Mouse (Mus musculus): ENCODE data around the gene Lclat1. TPM values are rescaled to one million over a fixed set of nuclear protein-coding genes. Genes with fewer than 3 reads are reported as not detected.

Gene Lclat1
- polyA plus RNA-seq, 1 experiment from 2014 or later, result 54.6 TPM

DNA sequence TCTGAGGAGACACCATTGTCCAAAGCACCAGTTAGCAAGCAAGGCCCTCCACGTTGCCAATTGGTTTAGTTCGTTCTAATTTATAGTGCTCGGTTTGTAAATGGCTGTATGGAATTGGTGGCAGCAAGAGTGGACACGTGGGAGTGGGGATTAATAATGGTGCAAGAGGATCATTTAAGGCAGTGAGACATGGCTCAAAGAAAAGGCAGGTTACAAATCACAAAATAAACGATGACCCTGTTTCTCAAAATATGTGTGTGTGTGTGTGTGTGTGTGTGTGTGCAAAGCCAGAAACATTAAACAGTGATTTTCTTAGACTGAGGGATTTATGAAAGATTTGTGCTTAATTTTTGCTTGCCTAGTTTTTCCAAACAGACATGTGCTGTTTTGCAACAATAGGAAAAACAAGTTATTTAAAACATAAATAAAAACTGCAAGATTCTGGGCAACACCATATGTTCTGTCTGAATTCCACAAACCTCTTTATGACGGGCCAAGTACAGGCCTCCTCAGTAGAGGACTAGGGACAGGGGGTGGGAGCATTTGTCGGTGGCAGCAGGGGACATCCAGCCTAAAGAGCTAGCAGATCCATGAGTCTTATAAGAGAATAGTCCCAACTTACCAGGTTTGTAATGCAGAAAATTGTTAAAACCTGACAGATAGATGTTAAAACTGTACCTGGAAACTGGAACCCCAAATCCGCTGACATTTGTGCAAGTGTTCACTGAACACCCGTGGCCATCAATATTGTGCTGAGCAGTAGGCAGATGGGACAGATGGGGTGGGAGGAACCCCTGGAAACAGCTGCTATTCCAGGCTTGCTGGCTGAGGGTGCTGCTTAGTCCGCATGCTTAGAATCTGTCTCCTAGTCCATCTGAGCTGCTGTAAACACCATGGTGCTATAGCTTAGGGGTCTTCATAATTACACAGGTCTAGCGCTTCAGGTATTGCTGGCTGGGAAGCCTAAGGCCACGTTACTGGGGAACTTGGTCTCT, 15.4 kb upstream of the Lclat1 start:
- WGBS, result 83% methylated on average over 12 of the region's 12 CpGs
- H3K4me2 ChIP-seq (ENCODE audit: low read length), result no peak overlapping the region
- no peaks in the 10 kb centered on the region for H3K36me3 ChIP-seq (ENCODE audit: control insufficient read depth, insufficient read depth, low read length)
- H3K9me3 ChIP-seq (ENCODE audit: control insufficient read depth, low read length), result no peaks in the 10 kb centered on the region
- no peaks in the 10 kb centered on the region for H3K27me3 ChIP-seq (ENCODE audit: control insufficient read depth, insufficient read depth, low read length)
- peaks cover 2 to 8% of the 10 kb centered on the region in 2 experiments for H3K4me1 ChIP-seq (ENCODE audit: control insufficient read depth in 2 of 2, insufficient read depth in 2 of 2, low read length in 2 of 2)
- H3K27ac ChIP-seq (replicated peaks in 1 of 2; ENCODE audit: control insufficient read depth in 1 of 2, insufficient read depth in 1 of 2, low read depth in 2 of 2, low read length in 2 of 2), result peak overlapping the region in 1 of 2 experiments; percentile 26; a peak in 1 of 4 replicates
- ATAC-seq (ENCODE audit: insufficient number of reproducible peaks, insufficient read depth, low FRiP score, low read depth), result no peak
- no peak overlapping the region for H3K4me3 ChIP-seq (ENCODE audit: control insufficient read depth in 1 of 2, insufficient read depth in 1 of 2, low read depth in 1 of 2, low read length in 2 of 2)
- H3K9ac ChIP-seq (ENCODE audit: low read length), result no peak overlapping the region

DNA sequence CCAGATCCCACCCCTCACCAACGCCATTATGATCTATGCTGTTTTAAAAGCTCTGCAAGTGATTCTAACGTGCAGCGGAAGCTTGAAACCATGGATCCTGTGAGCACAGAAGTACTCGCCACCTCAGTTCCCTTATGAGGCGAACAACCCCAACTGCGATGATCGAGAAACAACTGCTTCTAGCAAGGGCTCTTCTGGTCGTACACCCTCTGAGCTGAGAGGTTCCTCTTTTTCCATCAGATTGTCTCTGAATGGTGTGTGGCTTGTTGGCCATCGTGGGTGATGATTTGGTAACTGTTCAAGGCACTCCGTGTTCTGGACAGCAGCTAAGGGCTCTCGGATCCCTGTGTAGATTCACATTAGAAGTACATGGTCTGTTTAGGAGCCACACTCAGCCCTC, 12.7 kb upstream of the Lclat1 start:
- Histone ChIP-seq H3K36me3 (ENCODE audit: control insufficient read depth, insufficient read depth, low read length) (no peaks in the 10 kb centered on the region), H3K4me3 (ENCODE audit: control insufficient read depth in 1 of 2, insufficient read depth in 1 of 2, low read depth in 1 of 2, low read length in 2 of 2) (no peak overlapping the region), H3K4me1 (ENCODE audit: control insufficient read depth in 2 of 2, insufficient read depth in 2 of 2, low read length in 2 of 2) (no peaks in the 10 kb centered on the region), H3K27me3 (ENCODE audit: control insufficient read depth, insufficient read depth, low read length) (no peaks in the 10 kb centered on the region), H3K27ac (replicated peaks in 1 of 2; ENCODE audit: control insufficient read depth in 1 of 2, insufficient read depth in 1 of 2, low read depth in 2 of 2, low read length in 2 of 2) (no peak overlapping the region), H3K9me3 (ENCODE audit: control insufficient read depth, low read length) (no peaks in the 10 kb centered on the region), H3K4me2 (ENCODE audit: low read length) (no peak overlapping the region), H3K9ac (ENCODE audit: low read length) (no peak overlapping the region)
- no peak for ATAC-seq (ENCODE audit: insufficient number of reproducible peaks, insufficient read depth, low FRiP score, low read depth)
- 86% methylated on average over 11 of the region's 11 CpGs for WGBS

DNA sequence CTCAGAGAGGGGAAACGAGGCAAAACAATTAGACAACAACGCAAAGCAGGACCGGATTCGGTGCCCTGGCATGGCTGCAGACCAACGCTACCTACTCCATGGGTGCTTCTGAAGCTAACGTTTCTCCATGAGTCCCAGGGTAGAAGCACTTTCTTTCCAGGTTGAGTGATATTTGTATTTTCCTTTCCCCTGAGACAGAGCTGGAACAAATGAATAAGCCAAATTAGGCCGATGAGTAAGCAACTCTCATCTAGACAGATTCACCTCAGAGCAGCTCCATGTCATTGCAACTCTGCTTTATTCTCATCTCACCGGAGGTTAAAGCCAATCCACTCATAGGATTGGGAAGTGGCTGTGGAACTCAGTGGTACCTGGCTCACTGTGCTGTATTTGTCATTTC, 12.2 kb upstream of the Lclat1 start:
- Histone ChIP-seq H3K9me3 (ENCODE audit: control insufficient read depth, low read length) (no peaks in the 10 kb centered on the region), H3K27ac (replicated peaks in 1 of 2; ENCODE audit: control insufficient read depth in 1 of 2, insufficient read depth in 1 of 2, low read depth in 2 of 2, low read length in 2 of 2) (no peak overlapping the region), H3K4me1 (ENCODE audit: control insufficient read depth in 2 of 2, insufficient read depth in 2 of 2, low read length in 2 of 2) (no peaks in the 10 kb centered on the region), H3K4me2 (ENCODE audit: low read length) (no peak overlapping the region), H3K27me3 (ENCODE audit: control insufficient read depth, insufficient read depth, low read length) (no peaks in the 10 kb centered on the region), H3K36me3 (ENCODE audit: control insufficient read depth, insufficient read depth, low read length) (no peaks in the 10 kb centered on the region), H3K4me3 (ENCODE audit: control insufficient read depth in 1 of 2, insufficient read depth in 1 of 2, low read depth in 1 of 2, low read length in 2 of 2) (no peak overlapping the region), H3K9ac (ENCODE audit: low read length) (no peak overlapping the region)
- 88% methylated on average over 8 of the region's 8 CpGs for WGBS
- ATAC-seq (ENCODE audit: insufficient number of reproducible peaks, insufficient read depth, low FRiP score, low read depth), result no peak

DNA sequence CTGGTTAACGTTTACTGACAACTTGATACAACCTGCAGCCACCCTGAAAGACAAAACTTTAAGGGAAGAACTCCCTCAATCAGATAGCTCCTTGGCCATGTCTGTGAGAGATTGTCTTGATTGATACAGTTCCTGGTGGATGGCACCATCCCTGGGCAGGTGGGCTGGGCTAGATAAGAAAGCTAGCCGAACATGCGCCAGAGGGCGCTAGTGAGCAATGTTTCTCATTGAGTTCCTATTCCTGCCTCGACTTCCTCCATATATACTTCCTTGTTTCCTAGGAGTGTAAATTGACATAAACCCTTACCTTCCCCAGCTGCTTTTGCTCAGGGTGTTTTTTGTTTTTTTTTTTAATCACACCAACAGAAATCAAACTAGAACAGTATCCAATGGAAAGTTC, 11.3 kb upstream of the Lclat1 start:
- Histone ChIP-seq H3K27ac (replicated peaks in 1 of 2; ENCODE audit: control insufficient read depth in 1 of 2, insufficient read depth in 1 of 2, low read depth in 2 of 2, low read length in 2 of 2) (no peak overlapping the region), H3K4me1 (ENCODE audit: control insufficient read depth in 2 of 2, insufficient read depth in 2 of 2, low read length in 2 of 2) (no peaks in the 10 kb centered on the region), H3K4me3 (ENCODE audit: control insufficient read depth in 1 of 2, insufficient read depth in 1 of 2, low read depth in 1 of 2, low read length in 2 of 2) (no peak overlapping the region), H3K4me2 (ENCODE audit: low read length) (no peak overlapping the region), H3K36me3 (ENCODE audit: control insufficient read depth, insufficient read depth, low read length) (no peaks in the 10 kb centered on the region), H3K9me3 (ENCODE audit: control insufficient read depth, low read length) (no peaks in the 10 kb centered on the region), H3K27me3 (ENCODE audit: control insufficient read depth, insufficient read depth, low read length) (no peaks in the 10 kb centered on the region), H3K9ac (ENCODE audit: low read length) (no peak overlapping the region)
- no peak for ATAC-seq (ENCODE audit: insufficient number of reproducible peaks, insufficient read depth, low FRiP score, low read depth)
- WGBS, result 47% methylated on average over 5 of the region's 5 CpGs

DNA sequence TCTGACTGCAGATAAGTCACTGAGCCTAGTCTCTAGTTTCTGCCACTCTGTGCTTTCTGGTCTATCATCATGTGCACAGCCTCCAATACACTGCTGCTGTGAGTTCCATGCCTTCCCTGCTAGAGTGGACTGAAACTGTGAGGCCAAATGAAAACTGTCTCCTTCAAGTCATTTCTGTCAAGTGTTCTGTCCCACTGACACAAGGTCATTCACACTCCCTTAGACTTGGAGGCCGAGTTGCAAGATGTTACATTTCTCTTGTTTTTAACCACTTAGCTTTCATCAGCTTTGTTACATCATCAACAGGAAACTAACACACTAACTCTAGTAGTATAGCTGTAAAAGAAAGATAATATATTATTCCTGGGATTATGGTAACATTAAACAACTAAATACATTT, 9.1 kb upstream of the Lclat1 start:
- H3K9me3 ChIP-seq (ENCODE audit: control insufficient read depth, low read length), result no peaks in the 10 kb centered on the region
- no peak overlapping the region for H3K27ac ChIP-seq (replicated peaks in 1 of 2; ENCODE audit: control insufficient read depth in 1 of 2, insufficient read depth in 1 of 2, low read depth in 2 of 2, low read length in 2 of 2)
- H3K4me3 ChIP-seq (ENCODE audit: control insufficient read depth in 1 of 2, insufficient read depth in 1 of 2, low read depth in 1 of 2, low read length in 2 of 2), result no peak overlapping the region
- H3K27me3 ChIP-seq (ENCODE audit: control insufficient read depth, insufficient read depth, low read length), result no peaks in the 10 kb centered on the region
- no peaks in the 10 kb centered on the region for H3K4me1 ChIP-seq (ENCODE audit: control insufficient read depth in 2 of 2, insufficient read depth in 2 of 2, low read length in 2 of 2)
- no peak overlapping the region for H3K4me2 ChIP-seq (ENCODE audit: low read length)
- no peak for ATAC-seq (ENCODE audit: insufficient number of reproducible peaks, insufficient read depth, low FRiP score, low read depth)
- WGBS, result 76% methylated on average over 1 of the region's 1 CpGs
- H3K9ac ChIP-seq (ENCODE audit: low read length), result no peak overlapping the region
- no peaks in the 10 kb centered on the region for H3K36me3 ChIP-seq (ENCODE audit: control insufficient read depth, insufficient read depth, low read length)

DNA sequence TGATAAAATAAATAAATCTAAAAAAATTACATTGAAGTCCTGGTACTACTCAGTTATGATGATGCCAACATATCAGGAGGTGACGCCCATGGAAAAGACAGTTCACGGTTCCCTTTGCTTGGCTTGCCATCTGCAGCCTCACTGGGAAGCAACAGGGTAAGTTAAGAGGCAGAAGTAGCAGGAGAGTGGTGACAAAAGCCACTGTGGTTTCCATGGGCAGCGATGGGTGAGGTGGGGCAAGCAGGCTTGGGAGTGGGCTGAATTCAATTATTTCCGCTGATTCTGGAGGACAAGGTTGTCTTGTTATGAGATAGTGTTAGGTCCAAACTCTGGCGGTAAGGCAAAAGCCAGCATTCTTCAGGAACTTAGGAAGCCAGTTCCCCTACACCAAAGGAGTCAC, 7.4 kb upstream of the Lclat1 start:
- Histone ChIP-seq H3K9me3 (ENCODE audit: control insufficient read depth, low read length) (no peaks in the 10 kb centered on the region), H3K36me3 (ENCODE audit: control insufficient read depth, insufficient read depth, low read length) (no peaks in the 10 kb centered on the region), H3K4me1 (ENCODE audit: control insufficient read depth in 2 of 2, insufficient read depth in 2 of 2, low read length in 2 of 2) (no peaks in the 10 kb centered on the region), H3K4me3 (ENCODE audit: control insufficient read depth in 1 of 2, insufficient read depth in 1 of 2, low read depth in 1 of 2, low read length in 2 of 2) (no peak overlapping the region), H3K27me3 (ENCODE audit: control insufficient read depth, insufficient read depth, low read length) (no peaks in the 10 kb centered on the region), H3K9ac (ENCODE audit: low read length) (no peak overlapping the region), H3K27ac (replicated peaks in 1 of 2; ENCODE audit: control insufficient read depth in 1 of 2, insufficient read depth in 1 of 2, low read depth in 2 of 2, low read length in 2 of 2) (no peak overlapping the region), H3K4me2 (ENCODE audit: low read length) (no peak overlapping the region)
- ATAC-seq (ENCODE audit: insufficient number of reproducible peaks, insufficient read depth, low FRiP score, low read depth), result no peak
- 91% methylated on average over 5 of the region's 5 CpGs for WGBS

DNA sequence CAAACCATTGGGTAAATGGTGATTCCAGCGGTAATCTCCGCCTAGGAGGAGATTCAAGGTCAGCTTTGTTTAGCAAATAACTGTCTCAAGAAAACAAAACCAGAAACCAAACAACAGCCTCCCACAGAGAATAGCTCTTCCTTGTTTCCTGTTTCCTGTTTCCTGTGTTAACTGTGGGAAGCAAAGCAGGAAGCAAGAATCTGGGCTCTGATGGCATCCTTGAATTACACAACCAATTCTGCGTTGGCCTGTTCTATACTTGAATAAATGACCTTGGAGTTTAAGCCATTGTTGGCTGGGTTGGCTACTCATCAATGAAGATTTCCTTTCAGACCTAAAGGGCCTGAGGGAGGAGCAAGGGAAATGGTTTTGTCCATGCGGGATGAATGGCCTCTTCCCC, 5.2 kb upstream of the Lclat1 start:
- Histone ChIP-seq H3K9me3 (ENCODE audit: control insufficient read depth, low read length) (no peaks in the 10 kb centered on the region), H3K4me3 (ENCODE audit: control insufficient read depth in 1 of 2, insufficient read depth in 1 of 2, low read depth in 1 of 2, low read length in 2 of 2) (no peak overlapping the region), H3K4me1 (ENCODE audit: control insufficient read depth in 2 of 2, insufficient read depth in 2 of 2, low read length in 2 of 2) (peaks cover 0 to 2% of the 10 kb centered on the region in 2 experiments; a peak in 1 of 4 replicates), H3K4me2 (ENCODE audit: low read length) (no peak overlapping the region), H3K27me3 (ENCODE audit: control insufficient read depth, insufficient read depth, low read length) (no peaks in the 10 kb centered on the region), H3K27ac (replicated peaks in 1 of 2; ENCODE audit: control insufficient read depth in 1 of 2, insufficient read depth in 1 of 2, low read depth in 2 of 2, low read length in 2 of 2) (no peak overlapping the region), H3K36me3 (ENCODE audit: control insufficient read depth, insufficient read depth, low read length) (no peaks in the 10 kb centered on the region), H3K9ac (ENCODE audit: low read length) (no peak overlapping the region)
- ATAC-seq (ENCODE audit: insufficient number of reproducible peaks, insufficient read depth, low FRiP score, low read depth), result no peak
- WGBS, result 79% methylated on average over 4 of the region's 4 CpGs

Measured in heart, embryonic 14.5 days (tissue).